Mouse (Mus musculus) embryonic facial prominence, embryonic 12.5 days (tissue): ENCODE measurements around the gene Tiam1. TPM values are rescaled to one million over a fixed set of nuclear protein-coding genes. Genes with fewer than 3 reads are reported as not detected.

Source experiments
- ATAC-seq: fragments of 200-750 bp; cut with Nextera tagmentation; 2 replicates; pipeline ENCODE4 v1.8.0; 2017; ENCODE audit not compliant: insufficient number of reproducible peaks, insufficient read depth, low FRiP score, low TSS enrichment
- H3K27ac ChIP-seq: fragments of 300-500 bp; sonication (generic); 2 replicates; pipeline ENCODE4 v1.5.1; 2016; ENCODE audit warnings: mild to moderate bottlenecking
- H3K27me3 ChIP-seq: fragments of 300-500 bp; sonication (generic); 2 replicates; pipeline ENCODE4 v1.6.1; 2016; ENCODE audit warnings: mild to moderate bottlenecking, moderate library complexity
- H3K36me3 ChIP-seq: fragments of 300-500 bp; sonication (generic); 2 replicates; pipeline ENCODE4 v1.6.1; 2016; ENCODE audit warnings: mild to moderate bottlenecking
- H3K4me1 ChIP-seq: fragments of 300-500 bp; sonication (generic); 2 replicates; pipeline ENCODE4 v1.6.1; 2016
- H3K4me2 ChIP-seq: fragments of 300-500 bp; sonication (generic); replicated peaks from 2 replicates; pipeline ENCODE4 v1.6.1; 2016; ENCODE audit warnings: mild to moderate bottlenecking, moderate library complexity
- H3K4me3 ChIP-seq: fragments of 300-500 bp; sonication (generic); 2 replicates; pipeline ENCODE4 v1.5.1; 2016; ENCODE audit warnings: mild to moderate bottlenecking
- H3K9ac ChIP-seq: fragments of 300-500 bp; sonication (generic); 2 replicates; pipeline ENCODE4 v1.6.1; 2016; ENCODE audit warnings: mild to moderate bottlenecking, moderate library complexity
- H3K9me3 ChIP-seq: fragments of 300-500 bp; sonication (generic); 2 replicates; pipeline ENCODE4 v1.6.1; 2016; ENCODE audit warnings: mild to moderate bottlenecking, moderate library complexity
- WGBS: fragments of 180-500 bp; shearing (Covaris S2); methylation state at CpG from one replicate; pipeline ENCODE4 v1.1.7; 2016; 5-methylcytosine and 5-hydroxymethylcytosine counted together
- polyA plus RNA-seq: library from polyadenylated mRNA; unstranded; fragments of >200 nt; fragmentation: Nextera tagmentation; extraction: Ambion mirVana; gene quantifications from 2 replicates; pipeline ENCODE4 v1.2.1, GENCODE M21; 2016

Gene Tiam1
- polyA plus RNA-seq, 1 experiment from 2014 or later: 39.1 TPM

DNA sequence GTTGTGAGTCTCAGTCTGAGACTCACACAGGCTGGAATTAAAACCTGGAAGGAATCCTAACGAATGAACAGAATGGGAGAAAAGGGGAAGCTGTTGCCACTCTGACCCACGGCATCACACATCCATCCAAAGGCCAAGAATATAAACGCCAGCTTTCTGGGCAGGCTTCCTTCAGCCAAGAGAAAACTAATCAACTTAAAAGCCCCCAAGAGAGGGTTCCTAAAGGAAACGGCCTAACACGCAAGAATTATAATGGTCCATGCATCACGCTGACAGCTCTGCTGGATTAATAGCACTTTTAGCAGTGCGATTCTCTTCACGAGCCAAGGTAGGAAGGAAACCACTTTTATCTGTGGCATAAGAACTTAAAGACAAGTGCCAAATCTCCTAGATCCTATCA lies 242.9 kb downstream of the Tiam1 start:
- no peak for ATAC-seq
- H3K27me3 ChIP-seq: no peaks in the 10 kb centered on the region
- H3K4me1 ChIP-seq: peaks cover 3% of the 10 kb centered on the region; the same call in 1 of the 2 replicates
- no peak overlapping the region for H3K4me2 ChIP-seq
- H3K9me3 ChIP-seq: no peaks in the 10 kb centered on the region
- 60% methylated on average over 8 of the region's 8 CpGs for WGBS
- no peak overlapping the region for H3K9ac ChIP-seq
- H3K36me3 ChIP-seq: peaks cover 10% of the 10 kb centered on the region; the same call in 1 of the 2 replicates
- H3K27ac ChIP-seq: no peak overlapping the region
- H3K4me3 ChIP-seq: no peak overlapping the region

- H3K27me3 ChIP-seq: no peaks in the 10 kb centered on the region
- no peak overlapping the region for H3K4me3 ChIP-seq
- H3K9me3 ChIP-seq: no peaks in the 10 kb centered on the region
- H3K9ac ChIP-seq: no peak overlapping the region
- H3K4me1 ChIP-seq: peaks cover 3% of the 10 kb centered on the region; the same call in 1 of the 2 replicates
- peaks cover 10% of the 10 kb centered on the region; the same call in 1 of the 2 replicates for H3K36me3 ChIP-seq
- WGBS: 51% methylated on average over 9 of the region's 9 CpGs
- no peak overlapping the region for H3K4me2 ChIP-seq
- no peak for ATAC-seq
- no peak overlapping the region for H3K27ac ChIP-seq
Measured at GRCm38 (mm10) chr16:89899192-89899591, 244.4 kb downstream of the Tiam1 start.

GRCm38 (mm10) chr16:89898299-89898625 lies 245.3 kb downstream of the Tiam1 start:
- 91% methylated on average over 14 of the region's 14 CpGs for WGBS

GRCm38 (mm10) chr16:89897547-89898298 lies 245.8 kb downstream of the Tiam1 start:
- 88% methylated on average over 33 of the region's 33 CpGs for WGBS
- no peak overlapping the region for H3K27ac ChIP-seq
- ATAC-seq: no peak

More at GRCm38 (mm10) chr16:89898299-89898625, 245.3 kb downstream of the Tiam1 start:
- ATAC-seq: no peak
- Histone ChIP-seq H3K4me1 (peaks cover 3% of the 10 kb centered on the region; the same call in 1 of the 2 replicates), H3K27ac (no peak overlapping the region), H3K9me3 (peaks cover 3% of the 10 kb centered on the region; the same call in 1 of the 2 replicates), H3K27me3 (no peaks in the 10 kb centered on the region), H3K4me3 (no peak overlapping the region), H3K36me3 (peaks cover 10% of the 10 kb centered on the region; the same call in 1 of the 2 replicates), H3K9ac (no peak overlapping the region), H3K4me2 (no peak overlapping the region)

DNA sequence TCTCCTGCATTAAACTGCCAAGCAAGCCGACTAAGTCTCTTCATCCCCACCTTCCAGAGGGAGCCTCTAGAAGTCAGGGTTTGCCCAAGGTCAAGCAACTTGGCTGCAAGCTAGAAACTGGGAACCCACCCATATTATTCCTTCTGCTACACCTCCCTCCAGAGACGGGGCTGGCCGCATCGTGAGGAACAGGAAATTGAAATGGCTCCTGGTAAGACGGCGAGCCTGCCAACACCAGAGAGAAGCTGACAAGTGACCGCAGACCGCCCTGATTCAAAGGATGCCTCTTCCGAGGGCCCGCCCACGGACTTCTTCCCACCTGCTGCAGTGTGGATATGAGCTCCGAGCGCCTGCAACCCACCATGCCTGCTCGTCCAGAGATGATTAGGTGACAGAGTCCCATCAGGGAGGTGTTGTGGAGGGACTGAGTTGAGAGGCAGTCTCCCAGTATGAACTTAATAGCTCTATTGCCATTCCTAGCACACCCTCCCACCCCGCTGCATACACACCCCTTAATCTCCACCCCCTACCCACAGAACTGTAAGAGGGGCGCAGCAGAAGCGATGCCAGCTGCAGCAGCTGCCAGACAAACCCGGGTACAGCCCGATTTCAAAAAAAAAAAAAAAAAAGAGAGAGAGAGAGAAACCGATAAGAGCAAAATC lies 246.6 kb downstream of the Tiam1 start:
- ATAC-seq: no peak
- H3K9me3 ChIP-seq: peaks cover 3% of the 10 kb centered on the region; the same call in 1 of the 2 replicates
- 84% methylated on average over 20 of the region's 20 CpGs for WGBS

More at GRCm38 (mm10) chr16:89897547-89898298, 245.8 kb downstream of the Tiam1 start:
- Histone ChIP-seq H3K9me3 (peaks cover 3% of the 10 kb centered on the region; the same call in 1 of the 2 replicates), H3K4me2 (no peak overlapping the region), H3K36me3 (peaks cover 10% of the 10 kb centered on the region; the same call in 1 of the 2 replicates), H3K9ac (no peak overlapping the region), H3K4me3 (no peak overlapping the region), H3K27me3 (no peaks in the 10 kb centered on the region), H3K4me1 (peaks cover 3% of the 10 kb centered on the region; the same call in 1 of the 2 replicates)

GRCm38 (mm10) chr16:89896392-89896791 lies 247.2 kb downstream of the Tiam1 start:
- ATAC-seq: no peak
- peaks cover 10% of the 10 kb centered on the region; the same call in 1 of the 2 replicates for H3K36me3 ChIP-seq
- H3K27me3 ChIP-seq: no peaks in the 10 kb centered on the region
- H3K9me3 ChIP-seq: peaks cover 3% of the 10 kb centered on the region; the same call in 1 of the 2 replicates
- H3K4me2 ChIP-seq: no peak overlapping the region
- 73% methylated on average over 9 of the region's 9 CpGs for WGBS
- H3K4me1 ChIP-seq: peaks cover 3% of the 10 kb centered on the region; the same call in 1 of the 2 replicates
- H3K27ac ChIP-seq: no peak overlapping the region
- H3K4me3 ChIP-seq: no peak overlapping the region
- no peak overlapping the region for H3K9ac ChIP-seq

More for the DNA sequence above, 246.6 kb downstream of the Tiam1 start:
- Histone ChIP-seq H3K4me2 (no peak overlapping the region), H3K36me3 (peaks cover 10% of the 10 kb centered on the region; the same call in 1 of the 2 replicates), H3K4me1 (peaks cover 3% of the 10 kb centered on the region; the same call in 1 of the 2 replicates), H3K27ac (no peak overlapping the region), H3K9ac (no peak overlapping the region), H3K27me3 (no peaks in the 10 kb centered on the region), H3K4me3 (no peak overlapping the region)

DNA sequence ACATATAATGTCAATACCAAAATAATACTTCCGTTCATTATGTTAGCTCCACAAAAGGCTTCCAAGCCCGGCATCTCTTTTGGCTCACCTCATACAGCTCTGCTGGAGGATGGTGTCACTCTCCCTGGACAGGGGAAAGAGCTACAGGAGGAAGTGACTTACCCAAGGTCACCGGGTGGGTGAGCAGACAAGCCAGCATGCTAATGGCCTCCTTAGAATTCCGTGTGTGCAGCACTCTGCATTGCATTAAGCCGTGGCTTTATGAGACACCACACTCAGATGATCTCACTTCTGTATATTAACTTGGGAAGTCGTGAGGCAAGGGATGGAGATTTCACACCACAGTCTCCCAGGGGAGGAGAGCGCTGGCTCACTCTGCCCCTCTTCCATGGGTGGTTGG lies 248.3 kb downstream of the Tiam1 start:
- H3K9me3 ChIP-seq: peaks cover 3% of the 10 kb centered on the region; the same call in 1 of the 2 replicates
- H3K27ac ChIP-seq: no peak overlapping the region
- peaks cover 9% of the 10 kb centered on the region for H3K4me1 ChIP-seq
- H3K9ac ChIP-seq: no peak overlapping the region
- H3K27me3 ChIP-seq: no peaks in the 10 kb centered on the region
- ATAC-seq: no peak
- peaks cover 10% of the 10 kb centered on the region; the same call in 1 of the 2 replicates for H3K36me3 ChIP-seq
- no peak overlapping the region for H3K4me2 ChIP-seq
- WGBS: 88% methylated on average over 7 of the region's 7 CpGs
- H3K4me3 ChIP-seq: no peak overlapping the region

DNA sequence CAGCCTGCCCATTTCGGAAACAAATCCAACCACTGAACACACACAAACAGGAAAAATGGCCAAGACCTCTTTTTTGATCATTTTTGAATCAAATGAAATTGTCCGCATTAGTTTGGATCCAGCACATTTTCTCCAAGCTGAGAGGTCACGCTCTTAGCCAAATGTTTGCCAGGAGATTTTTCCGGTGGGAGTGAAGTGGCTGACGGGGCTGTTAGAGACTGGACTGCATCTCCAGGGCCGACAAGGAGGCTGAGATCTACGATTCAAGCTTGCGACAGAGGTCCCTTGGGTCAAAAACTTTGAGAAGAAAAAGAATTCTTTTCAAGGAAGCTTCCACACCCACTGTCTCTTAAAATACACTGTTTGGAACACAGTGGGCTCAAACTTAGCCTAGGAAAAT lies 248.8 kb downstream of the Tiam1 start:
- peaks cover 10% of the 10 kb centered on the region; the same call in 1 of the 2 replicates for H3K36me3 ChIP-seq
- no peaks in the 10 kb centered on the region for H3K27me3 ChIP-seq
- no peak overlapping the region for H3K9ac ChIP-seq
- H3K4me1 ChIP-seq: peaks cover 13% of the 10 kb centered on the region
- no peak overlapping the region for H3K27ac ChIP-seq
- H3K4me3 ChIP-seq: no peak overlapping the region
- no peak for ATAC-seq
- 71% methylated on average over 8 of the region's 8 CpGs for WGBS
- peaks cover 3% of the 10 kb centered on the region; the same call in 1 of the 2 replicates for H3K9me3 ChIP-seq
- H3K4me2 ChIP-seq: no peak overlapping the region

DNA sequence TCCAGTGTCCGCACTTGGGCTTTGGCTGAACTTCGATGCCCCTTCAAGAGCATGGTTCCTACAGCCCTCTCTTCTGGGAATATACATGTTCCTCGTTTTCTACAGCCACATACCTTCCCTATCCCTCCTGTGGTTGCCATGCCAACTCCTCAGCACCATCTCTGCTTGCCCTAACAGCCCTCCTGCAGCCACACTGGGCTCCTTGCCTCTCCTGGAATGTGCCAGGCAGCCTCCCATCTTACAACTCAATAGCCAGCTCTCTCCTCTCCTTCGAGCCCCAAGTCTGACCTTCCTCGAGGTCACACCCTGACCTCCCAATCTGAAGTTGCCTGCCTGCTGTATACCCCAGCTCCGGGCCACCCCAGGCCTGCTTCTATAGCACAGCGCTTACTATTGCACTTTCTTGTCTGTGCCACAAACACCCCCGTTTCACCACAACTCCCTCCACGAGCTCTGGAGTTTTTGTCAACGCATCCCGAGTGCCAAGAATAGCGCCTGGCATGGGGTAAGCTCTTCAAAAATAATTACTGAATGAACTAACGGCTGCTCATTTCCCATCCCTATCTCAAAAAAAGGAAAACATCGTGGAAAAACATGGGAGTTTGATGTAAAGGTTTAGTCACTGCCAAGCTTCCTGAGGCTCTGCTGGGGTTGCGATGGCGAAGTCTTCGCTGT lies 252.9 kb downstream of the Tiam1 start:
- Histone ChIP-seq H3K4me1 (peaks cover 13% of the 10 kb centered on the region), H3K36me3 (no peaks in the 10 kb centered on the region), H3K4me2 (no peak overlapping the region), H3K4me3 (no peak overlapping the region), H3K27me3 (no peaks in the 10 kb centered on the region), H3K27ac (no peak overlapping the region), H3K9me3 (peaks cover 3% of the 10 kb centered on the region; the same call in 1 of the 2 replicates), H3K9ac (no peak overlapping the region)
- no peak for ATAC-seq
- 78% methylated on average over 17 of the region's 17 CpGs for WGBS

DNA sequence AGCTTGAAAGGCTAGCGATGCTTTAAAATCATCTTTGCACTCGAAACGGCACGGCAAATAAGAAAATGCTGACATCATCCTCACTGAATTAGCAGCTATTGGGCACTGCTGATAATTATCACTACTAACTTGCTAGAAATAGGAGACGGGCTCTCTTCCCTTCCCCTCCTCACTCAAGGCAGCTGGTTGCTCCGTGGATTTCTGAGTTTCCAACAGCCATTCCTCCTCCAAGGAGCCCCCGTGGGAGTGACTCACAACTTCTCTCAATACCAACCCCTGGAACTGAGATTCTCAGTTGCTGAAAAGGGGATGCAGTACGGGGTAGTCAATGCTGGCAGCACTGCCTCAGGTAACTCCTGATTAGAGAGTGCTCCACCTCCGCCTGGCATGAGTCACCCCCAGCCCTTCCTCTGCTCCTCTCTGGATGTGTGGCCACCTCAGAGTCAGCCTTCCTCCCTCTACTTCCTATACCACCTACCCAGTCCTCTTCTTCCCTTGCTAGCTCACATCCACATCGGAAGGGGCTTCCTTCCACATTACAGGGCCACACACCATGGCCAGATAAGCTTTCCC lies 253.6 kb downstream of the Tiam1 start:
- H3K9ac ChIP-seq: no peak overlapping the region
- H3K9me3 ChIP-seq: peaks cover 3% of the 10 kb centered on the region; the same call in 1 of the 2 replicates
- ATAC-seq: 0 out of 2 replicates have a peak, but pooled peaks have one; percentile 26
- H3K4me1 ChIP-seq: peaks cover 17% of the 10 kb centered on the region
- no peak overlapping the region for H3K4me2 ChIP-seq
- no peak overlapping the region for H3K4me3 ChIP-seq
- WGBS: 71% methylated on average over 10 of the region's 10 CpGs
- H3K27me3 ChIP-seq: no peaks in the 10 kb centered on the region
- H3K36me3 ChIP-seq: no peaks in the 10 kb centered on the region
- no peak overlapping the region for H3K27ac ChIP-seq

- H3K36me3 ChIP-seq: peaks cover 11% of the 10 kb centered on the region
- no peaks in the 10 kb centered on the region for H3K27me3 ChIP-seq
- no peaks in the 10 kb centered on the region for H3K9me3 ChIP-seq
- H3K4me2 ChIP-seq: no peak overlapping the region
- no peak for ATAC-seq
- H3K4me3 ChIP-seq: no peak overlapping the region
- no peak overlapping the region for H3K9ac ChIP-seq
- peaks cover 26% of the 10 kb centered on the region for H3K4me1 ChIP-seq
- H3K27ac ChIP-seq: no peak overlapping the region
Measured at GRCm38 (mm10) chr16:89886561-89886960, 257.0 kb downstream of the Tiam1 start.
